ENCODE assay signal across 10 mouse cellular contexts in the genomic region with DNA sequence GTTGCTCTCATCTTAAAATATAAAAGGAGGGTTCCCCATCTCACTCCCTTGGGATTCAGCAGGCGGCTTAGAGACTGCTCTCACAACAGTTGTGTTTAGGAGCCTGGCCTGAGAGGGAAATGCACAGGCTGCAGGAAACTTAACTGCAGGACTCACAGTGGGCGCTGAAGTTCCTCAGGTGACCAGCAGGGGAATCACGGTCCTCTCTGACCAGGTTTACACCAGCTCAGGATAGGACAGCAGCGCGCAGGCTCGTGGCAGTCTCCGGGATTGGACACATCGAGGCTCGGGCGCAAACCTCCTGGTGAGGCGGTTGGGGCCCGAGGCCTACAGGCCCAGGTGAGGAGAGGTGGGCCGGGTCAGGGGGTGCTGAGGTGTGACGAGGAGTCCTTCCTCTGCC. TPM values are rescaled to one million over a fixed set of nuclear protein-coding genes. Genes with fewer than 3 reads are reported as not detected.
DNase-seq lines count a peak whose midpoint lies in the region; ATAC-seq and TF ChIP-seq lines count a peak whose summit lies in the region.
"Had no signal": no experiment of that assay in that cellular context is flagged by ENCODE, and none has a peak within 500 bp of the region (broad histone marks: within the 10 kb centered on the region; RNA-seq: fewer than 3 reads in every experiment).

Gene Ptpn20, plus strand, starts transcription at position 257 of the 400 bp plus-strand sequence.

- H3K4me3 ChIP-seq in left cerebral cortex, adult 2 months: no peak within 1 kb of the TSS
- no peak within 1 kb of the TSS for H3K4me3 ChIP-seq in liver, postnatal 0 days (ENCODE audit: low read depth, low read length)
- H3K4me3 ChIP-seq: forebrain, embryonic 15.5 days had no signal

- H3K9me3 ChIP-seq in liver, postnatal 0 days (ENCODE audit: low read length): no peaks in the 10 kb centered on the region
- H3K9me3 ChIP-seq: forebrain, embryonic 15.5 days had no signal

- peak; percentile 37 for TF ChIP-seq CTCF in left cerebral cortex, adult 2 months (IDR thresholded peaks at IDR 0.05)
- peak; percentile 38; the same call in 1 of the 2 replicates for TF ChIP-seq CTCF in liver, postnatal 0 days (IDR thresholded peaks at IDR 0.05; ENCODE audit: low read depth)

- H3K4me2 ChIP-seq in liver, postnatal 0 days (ENCODE audit: low read depth, low read length): no peak within 1 kb of the TSS
- H3K4me2 ChIP-seq: forebrain, embryonic 15.5 days had no signal

- no peaks in the 10 kb centered on the region for H3K4me1 ChIP-seq in liver, postnatal 0 days (ENCODE audit: insufficient read depth)
- H3K4me1 ChIP-seq: forebrain, embryonic 15.5 days had no signal

- no peaks in the 10 kb centered on the region for H3K27me3 ChIP-seq in liver, postnatal 0 days (ENCODE audit: insufficient read depth, low read length)
- H3K27me3 ChIP-seq: forebrain, embryonic 15.5 days had no signal

- H3K36me3 ChIP-seq in liver, postnatal 0 days (replicated peaks; ENCODE audit: insufficient read depth, low read length): no peaks in the 10 kb centered on the region
- H3K36me3 ChIP-seq: forebrain, embryonic 15.5 days had no signal

- intact Hi-C loops in left cerebral cortex, adult 2 months (cut with DNase I): no loop called here

- 68% methylated on average over 14 of the region's 14 CpGs for WGBS in liver, postnatal 0 days (ENCODE audit: insufficient replicate concordance)

- ATAC-seq in CD4-positive, CD25-positive, alpha-beta regulatory T cell, adult 4 months: no peak
- no peak for ATAC-seq in liver, postnatal 0 days
- ATAC-seq: forebrain, embryonic 15.5 days had no signal

- no peak within 1 kb of the TSS for H3K27ac ChIP-seq in left cerebral cortex, adult 2 months
- no peak within 1 kb of the TSS for H3K27ac ChIP-seq in liver, postnatal 0 days (ENCODE audit: low read depth)
- H3K27ac ChIP-seq: forebrain, embryonic 15.5 days had no signal

- no peak for TF ChIP-seq EP300 in liver, postnatal 0 days (IDR thresholded peaks at IDR 0.05; ENCODE audit: low read depth)

- H3K9ac ChIP-seq in liver, postnatal 0 days (replicated peaks): no peak within 1 kb of the TSS
- H3K9ac ChIP-seq: forebrain, embryonic 15.5 days had no signal

- DNase-seq in CD4-positive, CD25-positive, alpha-beta regulatory T cell, adult 2 months (ENCODE audit: low read depth, low spot score): peak; percentile 2
- DNase-seq in left cerebral cortex, adult 2 months (ENCODE audit: extremely low spot score in 1 of 2, low spot score in 2 of 2): no peak
- DNase-seq in left cerebral cortex, adult 11 months (ENCODE audit: low spot score): no peak
- DNase-seq in ZHBTc4 (ENCODE audit: low read depth, low spot score): peak; percentile 82
- peak; percentile 13 for DNase-seq in liver, postnatal 0 days
- no peak for DNase-seq in layer of hippocampus, postnatal 36 days
- no peak for DNase-seq in left cerebral cortex, adult 8-10 months (ENCODE audit: low spot score in 2 of 2)

RNA-seq across cellular contexts. Expression of gene Ptpn20, which starts in this region (rescaled TPM):
- polyA plus RNA-seq in CD4-positive, CD25-positive, alpha-beta regulatory T cell, adult 4 months (2017; shearing (Covaris generic)): not detected
- total RNA-seq in left cerebral cortex, adult 2 months (2021): under 1 TPM; 0.49 to 0.63 TPM
- polyA plus RNA-seq in liver, postnatal 0 days (2015; fragmentation: Nextera tagmentation; extraction: Ambion mirVana): 0.06 TPM in 1 of 2 replicates, not detected in the other
- total RNA-seq in layer of hippocampus, postnatal 36 days (2021): under 1 TPM; 0.76 to 0.82 TPM
- total RNA-seq in left cerebral cortex, adult 8-10 months (2022): under 1 TPM; 0.28 to 0.66 (median 0.50) TPM
- total RNA-seq: heart, postnatal 14 days had no signal

Comparison
In these comparisons a context has a peak if more than half of its experiments do, and no peak if none do; other contexts are left out.
1. Peak in DNase-seq in liver, postnatal 0 days; RNA of the gene not detected or under 1 TPM.
2. DNase-seq: peak in CD4-positive, CD25-positive, alpha-beta regulatory T cell, adult 2 months (single experiment) and ZHBTc4 (single experiment); none in left cerebral cortex, adult 2 months (0 of 2), left cerebral cortex, adult 11 months (single experiment), layer of hippocampus, postnatal 36 days (0 of 2) and left cerebral cortex, adult 8-10 months (0 of 2).